Mouse (Mus musculus): ENCODE results near the gene Cacna2d2. TPM values are rescaled to one million over a fixed set of nuclear protein-coding genes. Genes with fewer than 3 reads are reported as not detected.

The Cacna2d2 gene
- 1.00 and 1.7 TPM in 2 replicates for polyA plus RNA-seq (2016; fragmentation: Nextera tagmentation; extraction: Ambion mirVana)

- DNase-seq (ENCODE audit: low spot score) = peak; percentile 86
- H3K4me3 ChIP-seq = peak within 1 kb of the TSS; percentile 87
Measured at GRCm38 (mm10) chr9:107399491-107399971, at the start of gene Cacna2d2. Cacna2d2 (plus strand) TSS chr9:107399612.

GRCm38 (mm10) chr9:107354826-107355225, 44.6 kb upstream of the Cacna2d2 start:
- no peak for DNase-seq (ENCODE audit: low spot score)
- Histone ChIP-seq H3K27ac (replicated peaks) (no peak overlapping the region), H3K4me1 (peaks cover 17% of the 10 kb centered on the region), H3K4me3 (no peak overlapping the region), H3K27me3 (ENCODE audit: low read depth, poor library complexity, severe bottlenecking) (peaks cover 29% of the 10 kb centered on the region), H3K9me3 (replicated peaks) (no peaks in the 10 kb centered on the region), H3K36me3 (no peaks in the 10 kb centered on the region)
- 72% methylated on average over 1 of the region's 1 CpGs for WGBS

More at GRCm38 (mm10) chr9:107399491-107399971, at the start of gene Cacna2d2:
- Histone ChIP-seq H3K9me3 (replicated peaks) (no peaks in the 10 kb centered on the region), H3K27ac (replicated peaks) (peak within 1 kb of the TSS; percentile 90), H3K4me1 (peaks cover 48% of the 10 kb centered on the region), H3K27me3 (ENCODE audit: low read depth, poor library complexity, severe bottlenecking) (peaks cover 78% of the 10 kb centered on the region), H3K36me3 (no peaks in the 10 kb centered on the region)
- WGBS = 1% methylated on average over 42 of the region's 54 CpGs

- Histone ChIP-seq H3K4me3 (no peak overlapping the region), H3K27ac (replicated peaks) (no peak overlapping the region), H3K36me3 (no peaks in the 10 kb centered on the region), H3K9me3 (replicated peaks) (no peaks in the 10 kb centered on the region), H3K4me1 (peaks cover 14% of the 10 kb centered on the region), H3K27me3 (ENCODE audit: low read depth, poor library complexity, severe bottlenecking) (peaks cover 29% of the 10 kb centered on the region)
- peak; percentile 68 for DNase-seq (ENCODE audit: low spot score)
- WGBS = 51% methylated on average over 7 of the region's 7 CpGs
Measured at GRCm38 (mm10) chr9:107355870-107356765, 43.3 kb upstream of the Cacna2d2 start.

GRCm38 (mm10) chr9:107357651-107358050, 41.8 kb upstream of the Cacna2d2 start:
- peaks cover 29% of the 10 kb centered on the region for H3K27me3 ChIP-seq (ENCODE audit: low read depth, poor library complexity, severe bottlenecking)
- no peaks in the 10 kb centered on the region for H3K9me3 ChIP-seq (replicated peaks)
- peaks cover 11% of the 10 kb centered on the region for H3K4me1 ChIP-seq
- WGBS = 21% methylated on average over 5 of the region's 5 CpGs
- peak; percentile 85 for DNase-seq (ENCODE audit: low spot score)
- no peak overlapping the region for H3K27ac ChIP-seq (replicated peaks)
- no peak overlapping the region for H3K4me3 ChIP-seq
- H3K36me3 ChIP-seq = no peaks in the 10 kb centered on the region

GRCm38 (mm10) chr9:107360989-107361388, 38.4 kb upstream of the Cacna2d2 start:
- H3K9me3 ChIP-seq (replicated peaks) = no peaks in the 10 kb centered on the region
- H3K36me3 ChIP-seq = no peaks in the 10 kb centered on the region
- H3K4me1 ChIP-seq = peaks cover 11% of the 10 kb centered on the region
- peak overlapping the region; percentile 28; the same call in 1 of the 2 replicates for H3K27ac ChIP-seq (replicated peaks)
- H3K4me3 ChIP-seq = no peak overlapping the region
- peaks cover 16% of the 10 kb centered on the region for H3K27me3 ChIP-seq (ENCODE audit: low read depth, poor library complexity, severe bottlenecking)
- DNase-seq (ENCODE audit: low spot score) = no peak
- WGBS = 20% methylated on average over 3 of the region's 3 CpGs

- Histone ChIP-seq H3K27me3 (ENCODE audit: low read depth, poor library complexity, severe bottlenecking) (peaks cover 35% of the 10 kb centered on the region), H3K4me3 (no peak overlapping the region), H3K4me1 (peaks cover 19% of the 10 kb centered on the region), H3K36me3 (no peaks in the 10 kb centered on the region), H3K27ac (replicated peaks) (no peak overlapping the region), H3K9me3 (replicated peaks) (no peaks in the 10 kb centered on the region)
- peak; percentile 64 for DNase-seq (ENCODE audit: low spot score)
- WGBS = 11% methylated on average over 3 of the region's 3 CpGs
Measured at GRCm38 (mm10) chr9:107366644-107367043, 32.8 kb upstream of the Cacna2d2 start.

GRCm38 (mm10) chr9:107368302-107368701, 31.1 kb upstream of the Cacna2d2 start:
- DNase-seq (ENCODE audit: low spot score) = no peak
- Histone ChIP-seq H3K9me3 (replicated peaks) (no peaks in the 10 kb centered on the region), H3K4me3 (no peak overlapping the region), H3K4me1 (peaks cover 19% of the 10 kb centered on the region), H3K36me3 (no peaks in the 10 kb centered on the region), H3K27me3 (ENCODE audit: low read depth, poor library complexity, severe bottlenecking) (peaks cover 47% of the 10 kb centered on the region), H3K27ac (replicated peaks) (no peak overlapping the region)
- WGBS = 90% methylated on average over 1 of the region's 1 CpGs

- H3K4me3 ChIP-seq = no peak overlapping the region
- H3K27ac ChIP-seq (replicated peaks) = peak overlapping the region; percentile 6
- peaks cover 58% of the 10 kb centered on the region for H3K27me3 ChIP-seq (ENCODE audit: low read depth, poor library complexity, severe bottlenecking)
- DNase-seq (ENCODE audit: low spot score) = no peak
- peaks cover 20% of the 10 kb centered on the region for H3K4me1 ChIP-seq
- H3K9me3 ChIP-seq (replicated peaks) = no peaks in the 10 kb centered on the region
- H3K36me3 ChIP-seq = no peaks in the 10 kb centered on the region
- WGBS = 37% methylated on average over 10 of the region's 10 CpGs
Measured at GRCm38 (mm10) chr9:107369270-107370105, 29.9 kb upstream of the Cacna2d2 start.

GRCm38 (mm10) chr9:107370106-107370463, 29.3 kb upstream of the Cacna2d2 start:
- Histone ChIP-seq H3K4me3 (no peak overlapping the region), H3K9me3 (replicated peaks) (no peaks in the 10 kb centered on the region), H3K27ac (replicated peaks) (peak overlapping the region; percentile 6), H3K36me3 (no peaks in the 10 kb centered on the region), H3K4me1 (peaks cover 26% of the 10 kb centered on the region), H3K27me3 (ENCODE audit: low read depth, poor library complexity, severe bottlenecking) (peaks cover 64% of the 10 kb centered on the region)
- no peak for DNase-seq (ENCODE audit: low spot score)
- 18% methylated on average over 4 of the region's 4 CpGs for WGBS

GRCm38 (mm10) chr9:107372441-107372840, 27.0 kb upstream of the Cacna2d2 start:
- no peak for DNase-seq (ENCODE audit: low spot score)
- Histone ChIP-seq H3K4me3 (no peak overlapping the region), H3K36me3 (no peaks in the 10 kb centered on the region), H3K27me3 (ENCODE audit: low read depth, poor library complexity, severe bottlenecking) (peaks cover 84% of the 10 kb centered on the region), H3K4me1 (peaks cover 33% of the 10 kb centered on the region), H3K9me3 (replicated peaks) (no peaks in the 10 kb centered on the region), H3K27ac (replicated peaks) (no peak overlapping the region)
- 77% methylated on average over 4 of the region's 4 CpGs for WGBS

- no peaks in the 10 kb centered on the region for H3K36me3 ChIP-seq
- 8% methylated on average over 8 of the region's 8 CpGs for WGBS
- H3K9me3 ChIP-seq (replicated peaks) = no peaks in the 10 kb centered on the region
- H3K27me3 ChIP-seq (ENCODE audit: low read depth, poor library complexity, severe bottlenecking) = peaks cover 91% of the 10 kb centered on the region
- H3K4me3 ChIP-seq = no peak overlapping the region
- no peak overlapping the region for H3K27ac ChIP-seq (replicated peaks)
- no peak for DNase-seq (ENCODE audit: low spot score)
- H3K4me1 ChIP-seq = peaks cover 43% of the 10 kb centered on the region
Measured at GRCm38 (mm10) chr9:107374623-107375022, 24.8 kb upstream of the Cacna2d2 start.

- peak; percentile 35 for DNase-seq (ENCODE audit: low spot score)
- peaks cover 92% of the 10 kb centered on the region for H3K27me3 ChIP-seq (ENCODE audit: low read depth, poor library complexity, severe bottlenecking)
- H3K36me3 ChIP-seq = no peaks in the 10 kb centered on the region
Measured at GRCm38 (mm10) chr9:107375451-107375850, 24.0 kb upstream of the Cacna2d2 start.

More at GRCm38 (mm10) chr9:107375451-107375850, 24.0 kb upstream of the Cacna2d2 start:
- WGBS = 21% methylated on average over 5 of the region's 5 CpGs
- no peaks in the 10 kb centered on the region for H3K9me3 ChIP-seq (replicated peaks)
- peaks cover 34% of the 10 kb centered on the region for H3K4me1 ChIP-seq
- no peak overlapping the region for H3K4me3 ChIP-seq
- H3K27ac ChIP-seq (replicated peaks) = no peak overlapping the region
